Mouse (Mus musculus): ENCODE measurements around the gene Hspa8. TPM values are rescaled to one million over a fixed set of nuclear protein-coding genes. Genes with fewer than 3 reads are reported as not detected.
A peak's percentile ranks its signal among the peaks of the same experiment; 100 is the strongest.
"Not testable (repeated sequence)": the region's sequence is repeated elsewhere in the genome, so short reads cannot be mapped to it uniquely, and the experiment has no call there.

The Hspa8 gene
- total RNA-seq, 2 experiments from 2014 or later: 2,189 to 2,356 TPM

DNA sequence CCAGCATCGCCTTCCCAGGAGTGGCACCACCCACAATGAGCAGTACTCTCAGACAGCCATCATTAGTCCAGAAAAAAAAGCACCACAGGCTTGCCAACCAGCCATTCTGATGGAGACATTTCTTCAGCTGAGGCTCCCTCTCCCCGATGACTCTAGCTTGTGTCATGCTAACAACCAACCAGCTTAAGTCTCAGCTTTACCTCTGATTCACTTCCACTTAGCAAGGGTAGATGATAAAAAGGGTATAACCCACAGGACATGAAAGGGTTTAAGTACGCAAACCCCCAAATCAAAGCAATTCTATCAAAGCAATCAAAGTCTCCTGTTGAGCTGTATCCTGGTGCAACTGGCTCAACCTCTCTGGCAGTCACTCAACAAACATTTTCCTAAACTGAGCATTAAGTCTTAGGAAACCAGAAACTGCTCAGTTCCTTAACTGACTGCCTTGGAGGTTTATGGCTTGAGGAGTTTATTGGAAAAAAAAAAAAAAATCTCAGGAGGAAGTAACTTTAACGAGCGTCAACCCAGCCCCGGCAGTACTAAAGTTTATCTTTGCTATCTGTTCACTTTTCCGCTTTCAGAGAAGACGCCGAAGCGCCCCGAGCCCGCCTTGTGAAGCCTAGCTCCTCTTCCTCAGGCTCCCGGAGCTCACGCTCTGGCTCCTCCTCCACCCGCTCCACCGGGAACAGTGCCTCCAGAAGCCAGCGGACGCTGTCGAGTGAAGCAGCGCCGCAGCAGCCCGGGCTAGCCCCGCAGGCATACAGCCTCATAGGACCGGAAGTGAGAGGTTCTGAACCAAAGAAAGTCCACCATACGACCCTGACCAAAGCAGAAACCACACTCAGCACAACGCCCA lies 18.8 kb upstream of the Hspa8 start:
- intact Hi-C loops (cut with DNase I): no loop called here
- DNase-seq (ENCODE audit: low spot score in 2 of 2): peak in 1 of 2 experiments; percentile 41

DNA sequence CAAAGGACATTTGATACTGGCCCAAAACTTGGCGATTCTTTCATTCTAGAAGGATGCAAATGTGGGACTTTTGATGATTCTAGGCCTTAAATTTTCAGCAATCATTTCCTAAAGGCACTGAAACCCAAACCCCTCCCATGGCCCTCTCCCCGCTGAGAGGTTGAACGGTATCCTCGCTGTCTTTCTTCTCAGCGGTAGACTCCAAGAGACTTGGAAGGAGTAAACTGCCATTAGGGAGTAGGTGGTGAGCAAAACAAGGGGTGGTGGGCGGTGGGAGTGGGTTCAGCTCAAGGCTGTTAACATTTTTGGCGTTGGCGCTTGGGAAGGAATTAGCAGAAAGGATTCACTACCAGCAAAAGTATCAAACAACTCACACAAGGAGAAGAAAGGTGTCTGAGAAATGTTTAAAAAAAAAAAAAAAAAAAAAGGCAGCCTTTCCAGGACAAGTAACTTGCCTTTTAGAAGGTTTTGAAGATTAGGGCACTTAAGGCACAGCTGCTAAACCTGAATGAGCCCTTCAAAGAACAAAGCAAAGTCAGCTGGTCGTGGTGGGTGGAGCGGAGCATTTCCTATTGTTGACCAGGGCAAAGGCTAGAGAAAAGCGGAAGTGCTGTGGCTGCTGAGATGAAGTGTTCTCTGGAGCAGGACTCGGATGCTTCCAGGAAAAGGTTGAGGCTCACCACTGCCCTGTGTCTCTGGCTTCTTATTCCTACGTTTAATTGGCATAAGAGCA lies 17.0 kb upstream of the Hspa8 start:
- peak in 1 of 2 experiments; percentile 43 for DNase-seq (ENCODE audit: low spot score in 2 of 2)
- intact Hi-C loops (cut with DNase I): no loop called here

DNA sequence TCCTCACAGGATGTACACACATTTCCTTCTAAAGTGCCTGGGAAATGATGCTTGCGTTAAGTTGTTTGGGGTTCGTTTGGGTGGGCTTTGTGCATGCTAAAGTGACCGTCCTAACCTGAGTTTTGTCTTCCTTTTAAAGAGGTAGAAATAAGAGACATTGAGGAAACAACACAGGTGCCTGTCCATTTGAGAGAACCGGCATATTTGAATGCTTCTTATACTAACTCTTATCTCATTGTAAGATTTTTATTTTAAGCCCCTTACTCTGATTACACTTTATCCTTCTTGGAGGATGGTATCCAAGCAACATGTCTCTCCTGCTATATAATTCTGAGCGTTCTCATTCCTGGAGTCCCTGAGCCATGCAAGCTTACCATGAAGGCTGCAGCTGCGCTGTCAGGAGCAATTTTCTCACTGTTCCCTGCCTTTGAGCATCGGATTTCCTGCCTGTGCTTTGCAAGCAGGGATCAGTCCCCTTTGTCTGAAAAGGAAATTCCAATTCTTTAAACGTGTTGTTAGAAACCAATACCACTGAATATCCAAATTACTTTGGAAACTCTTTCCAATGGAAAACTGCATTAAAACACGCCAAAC lies 16.3 kb upstream of the Hspa8 start:
- peak in 1 of 2 experiments; percentile 50 for DNase-seq (ENCODE audit: low spot score in 2 of 2)
- intact Hi-C loops (cut with DNase I): no loop called here

DNA sequence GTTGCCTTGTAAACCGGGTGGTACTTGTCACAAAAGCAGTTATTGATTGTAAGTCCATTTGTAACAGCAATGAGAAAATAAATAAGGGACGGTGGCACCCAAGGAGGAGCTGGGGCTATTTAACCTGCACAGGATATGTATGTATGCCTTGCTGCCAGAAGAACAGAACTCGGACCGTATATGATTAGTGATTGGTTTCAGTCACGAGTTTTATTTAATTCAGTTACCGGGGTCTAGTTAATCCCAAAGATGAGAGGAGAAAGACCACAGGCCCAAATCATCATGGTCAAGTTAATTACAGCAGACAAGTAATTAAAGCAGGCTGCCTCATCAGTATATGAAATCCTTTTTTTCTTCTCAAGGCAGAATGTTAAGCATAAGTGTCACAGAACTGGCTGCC lies 15.3 kb upstream of the Hspa8 start:
- no peak for DNase-seq (ENCODE audit: low spot score in 2 of 2)
- intact Hi-C loops (cut with DNase I): no loop called here

DNA sequence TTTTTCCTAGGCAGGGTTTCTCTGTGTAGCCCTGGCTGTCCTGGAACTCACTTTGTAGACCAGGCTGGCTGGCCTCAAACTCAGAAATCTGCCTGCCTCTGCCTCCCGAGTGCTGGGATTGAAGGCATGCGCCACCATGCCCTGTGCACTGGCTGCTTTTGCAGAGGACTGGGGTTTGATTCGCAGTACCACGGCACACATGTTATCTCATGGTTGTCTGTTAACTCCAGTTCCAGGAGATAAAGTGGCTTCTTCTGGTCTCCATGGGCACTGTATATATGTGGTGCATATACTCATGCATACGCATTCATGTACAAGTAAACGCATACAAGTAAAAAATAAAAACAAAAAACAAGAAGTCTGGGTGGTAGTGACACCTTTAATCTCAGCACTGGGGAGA lies 14.0 kb upstream of the Hspa8 start:
- DNase-seq (ENCODE audit: low spot score in 2 of 2); intact Hi-C loops (cut with DNase I): not testable (repeated sequence)

DNA sequence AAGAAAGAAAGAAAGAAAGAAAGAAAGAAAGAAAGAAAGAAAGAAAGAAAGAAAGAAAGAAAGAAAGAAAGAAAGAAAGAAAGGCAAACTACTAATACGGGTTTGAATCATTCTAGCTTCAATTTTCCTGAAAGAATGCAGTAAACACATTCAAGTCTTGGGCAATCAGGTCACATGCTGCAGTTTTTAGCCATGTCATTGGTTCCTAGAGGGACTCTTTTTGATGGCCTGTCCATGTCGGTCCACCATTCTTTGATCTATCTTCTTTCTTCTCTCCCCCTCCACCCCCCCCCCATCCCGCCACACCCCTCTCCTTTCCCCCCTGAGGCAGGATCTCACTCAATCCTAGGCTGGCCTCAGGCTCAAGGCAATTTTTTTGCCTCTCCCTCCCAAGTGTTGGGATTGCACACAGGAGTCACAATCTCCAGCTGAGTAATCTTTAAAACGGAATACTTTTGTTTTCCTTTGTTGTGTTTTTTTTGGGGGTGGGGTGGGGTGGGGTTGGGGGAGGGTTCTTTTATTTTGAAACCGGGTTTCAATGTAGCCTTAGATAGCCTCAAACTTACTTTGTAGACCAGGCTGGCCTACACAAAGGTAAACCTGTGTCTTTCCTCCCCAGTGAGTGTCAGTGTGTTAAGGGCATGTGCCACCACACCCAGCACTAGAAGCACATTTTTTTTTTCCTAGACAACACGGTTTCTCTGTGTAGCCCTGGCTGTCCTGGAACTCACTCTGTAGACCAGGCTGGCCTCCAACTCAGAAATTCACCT lies 8.7 kb upstream of the Hspa8 start:
- no peak for DNase-seq (ENCODE audit: low spot score in 2 of 2)
- intact Hi-C loops (cut with DNase I): no loop called here

DNA sequence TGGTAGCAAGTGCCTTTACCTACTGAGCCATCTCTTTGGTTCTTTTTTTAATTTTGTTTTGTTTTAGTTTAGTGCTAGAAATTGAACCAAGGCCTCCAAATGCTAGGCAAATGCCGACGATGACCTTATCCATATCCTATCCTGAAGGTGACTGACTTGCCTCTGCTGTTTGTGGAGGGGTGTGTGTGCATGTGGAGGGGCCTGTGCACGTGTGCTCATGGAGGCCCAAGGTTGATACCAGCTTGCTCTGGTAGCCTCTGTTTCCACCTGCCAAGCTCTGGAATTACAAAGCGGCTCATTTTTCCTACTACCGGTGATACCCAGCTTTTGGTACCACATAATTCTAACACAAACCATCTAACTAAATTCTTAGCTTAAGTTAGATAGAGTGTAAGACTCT lies 7.2 kb upstream of the Hspa8 start:
- intact Hi-C loops (cut with DNase I): no loop called here
- DNase-seq (ENCODE audit: low spot score in 2 of 2): no peak

DNA sequence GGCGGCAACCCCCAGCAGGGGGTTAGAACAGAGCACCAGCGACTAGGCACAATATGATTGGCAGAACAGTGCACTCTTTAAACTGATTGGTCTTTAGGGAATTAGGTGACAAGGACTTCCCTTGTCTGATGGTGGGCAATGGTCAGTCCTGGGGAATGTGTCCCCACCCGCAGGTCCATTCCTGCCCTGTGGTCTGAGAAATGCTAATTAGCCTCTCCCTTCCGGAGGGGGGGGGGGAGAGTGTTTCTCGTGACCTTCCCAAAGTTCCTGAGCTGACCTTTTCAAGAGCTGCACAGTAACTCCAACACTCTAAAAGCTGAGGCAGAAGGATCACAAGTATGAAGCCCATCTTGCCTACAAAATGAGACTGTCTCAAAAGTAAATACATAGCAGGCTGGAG lies 6.5 kb upstream of the Hspa8 start:
- no peak for DNase-seq (ENCODE audit: low spot score in 2 of 2)
- intact Hi-C loops (cut with DNase I): no loop called here

DNA sequence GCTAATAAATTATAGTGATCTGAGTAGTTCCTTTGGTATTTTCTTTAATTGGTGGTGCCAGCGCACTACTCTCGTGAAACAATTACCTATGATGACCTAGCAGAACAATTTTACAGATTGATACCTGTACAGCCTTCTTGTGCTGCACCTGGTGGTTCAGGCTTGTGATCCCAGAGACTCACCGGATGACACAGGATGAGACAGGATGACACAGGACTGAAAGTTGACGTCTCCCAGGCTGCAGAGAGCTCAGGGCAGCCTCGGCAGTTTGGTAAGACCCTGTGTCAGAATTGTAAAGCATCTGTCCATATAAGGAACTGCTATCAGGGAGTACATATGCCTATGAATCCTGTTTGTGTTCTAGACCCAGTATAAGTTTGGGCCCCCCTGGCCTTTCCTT lies 5.9 kb upstream of the Hspa8 start:
- DNase-seq (ENCODE audit: low spot score in 2 of 2): no peak
- intact Hi-C loops (cut with DNase I): no loop called here

DNA sequence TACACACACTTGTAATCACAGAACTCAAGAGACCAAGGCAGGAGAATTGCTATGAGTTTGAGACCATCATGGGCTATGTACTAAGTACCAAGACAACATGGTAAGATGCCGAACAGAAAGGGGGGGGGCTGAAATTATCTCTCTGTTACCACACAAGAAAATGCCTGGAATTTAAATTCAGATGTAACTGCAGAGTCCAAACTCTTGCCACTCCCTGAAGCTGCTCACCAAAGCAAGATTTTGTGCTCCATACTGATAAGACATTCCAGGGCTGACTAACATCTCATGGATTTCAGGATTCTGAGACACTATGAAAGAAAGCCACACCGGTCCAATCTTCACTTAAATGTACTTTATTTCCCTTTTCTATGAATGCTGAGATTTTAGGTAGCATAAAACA lies 5.2 kb upstream of the Hspa8 start:
- intact Hi-C loops (cut with DNase I): no loop called here
- no peak for DNase-seq (ENCODE audit: low spot score in 2 of 2)

DNA sequence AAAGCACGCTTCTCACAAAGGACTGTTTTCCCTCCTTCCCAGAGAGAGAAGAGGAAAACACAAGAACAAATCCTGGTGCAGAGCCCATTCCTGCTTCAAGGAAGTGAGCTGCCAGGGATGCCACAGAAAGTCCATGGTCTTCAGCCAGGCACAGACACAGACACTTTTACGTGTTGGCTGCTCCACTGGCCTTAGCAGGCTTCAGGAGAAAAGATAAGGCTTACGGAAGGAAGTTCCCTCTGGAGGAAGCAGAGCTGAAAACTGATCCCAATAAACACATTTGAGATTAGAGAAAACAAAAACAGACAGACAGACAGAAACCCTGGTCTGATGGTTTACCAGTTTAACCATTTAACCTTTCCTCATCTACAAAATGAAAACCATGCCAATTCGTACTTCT lies 4.7 kb upstream of the Hspa8 start:
- intact Hi-C loops (cut with DNase I): no loop called here
- DNase-seq (ENCODE audit: low spot score in 2 of 2): no peak

DNA sequence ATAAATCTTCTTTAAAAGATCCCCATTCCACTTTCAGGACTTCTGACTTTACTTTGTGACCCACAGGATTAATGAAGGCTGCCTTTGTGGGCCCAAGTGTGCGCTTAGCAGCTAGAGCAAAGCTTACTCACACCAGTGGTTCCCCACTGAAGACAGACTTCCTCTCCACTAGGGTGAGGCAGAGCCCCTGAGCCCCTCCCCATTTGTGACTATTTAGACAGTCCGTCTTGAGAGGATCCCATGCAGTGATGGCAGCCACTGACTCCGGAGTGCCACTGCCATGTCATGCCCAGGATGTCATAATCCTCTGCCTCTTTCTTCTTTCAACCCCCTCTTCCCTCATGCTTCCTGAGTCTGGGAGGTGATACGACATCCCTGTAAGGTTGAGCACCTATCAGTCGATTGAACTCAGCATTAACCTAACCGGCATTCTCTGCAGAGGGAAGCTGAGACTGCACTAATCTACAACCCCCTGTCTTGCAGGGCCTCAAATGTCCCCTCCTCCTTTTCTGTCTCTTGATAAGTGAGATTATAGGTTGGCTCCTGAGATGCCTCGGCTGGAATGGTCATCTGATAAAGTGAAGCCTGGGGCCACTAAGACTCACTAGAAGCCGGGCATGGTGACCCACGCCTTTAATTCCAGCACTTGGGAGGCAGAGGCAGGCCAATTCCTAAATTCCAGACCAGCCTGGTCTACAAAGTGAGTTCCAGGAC lies 2.4 kb upstream of the Hspa8 start:
- intact Hi-C loops (cut with DNase I): no loop called here
- DNase-seq (ENCODE audit: low spot score in 2 of 2): no peak

DNA sequence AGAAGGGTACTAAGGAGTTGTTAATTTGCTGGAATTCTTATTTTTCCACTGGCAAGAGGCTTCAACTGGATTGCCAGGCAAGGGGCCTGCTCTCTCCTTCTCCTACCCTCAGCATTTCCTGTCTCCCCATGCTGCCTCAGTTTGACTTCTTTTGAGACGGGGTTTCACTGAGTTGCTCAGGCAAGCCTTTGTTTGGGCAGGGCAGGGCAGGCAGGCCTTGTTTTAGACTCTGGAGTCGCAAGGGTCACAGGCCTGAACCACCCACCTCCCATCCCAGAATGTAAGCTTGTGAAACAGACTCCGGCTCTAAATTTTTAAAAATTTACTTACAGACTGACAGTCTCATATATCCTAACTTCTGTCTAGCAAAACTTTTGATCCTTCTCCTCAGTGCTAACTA lies 1.7 kb upstream of the Hspa8 start:
- intact Hi-C loops (cut with DNase I): no loop called here

DNA sequence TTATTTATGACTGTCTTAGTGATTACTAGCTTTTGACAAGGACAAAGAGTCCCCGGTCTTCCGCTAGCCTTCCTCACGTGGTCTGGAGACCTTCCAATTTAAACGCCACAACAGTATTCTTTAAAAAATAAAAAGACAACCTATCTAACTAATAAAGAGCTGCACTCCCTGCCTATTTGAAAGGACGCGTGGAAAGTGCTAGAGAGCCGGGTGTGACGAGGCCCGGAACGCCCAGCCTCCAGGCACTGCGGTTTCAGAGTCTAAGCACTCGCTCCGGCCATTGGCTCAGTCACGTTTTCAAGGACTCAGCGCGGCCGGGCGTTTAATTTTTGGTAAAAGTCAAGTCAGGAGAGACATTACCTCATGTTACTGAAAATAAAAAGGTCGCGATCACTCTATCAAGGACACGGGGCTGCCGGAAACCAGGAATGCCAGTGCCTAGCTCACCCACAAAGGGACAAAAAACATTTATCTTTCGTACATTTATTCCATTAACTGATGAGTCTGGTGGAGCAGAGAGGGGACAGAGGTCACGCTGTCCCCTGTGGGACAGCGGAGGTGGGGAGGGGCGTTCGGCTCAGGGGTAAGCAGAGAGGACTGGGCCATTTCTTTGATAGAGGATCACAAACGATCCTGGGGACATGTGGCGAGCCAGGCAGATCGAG lies 815 bp upstream of the Hspa8 start:
- intact Hi-C loops (cut with DNase I): loop anchor here (2.0 kb wide), 1 partner anchor 43 kb away; no protein-coding TSS in a partner anchor
- peak; percentile 69 to 73 for DNase-seq (ENCODE audit: low spot score in 2 of 2)

More for the DNA sequence above, 1.7 kb upstream of the Hspa8 start:
- DNase-seq (ENCODE audit: low spot score in 2 of 2): no peak

DNA sequence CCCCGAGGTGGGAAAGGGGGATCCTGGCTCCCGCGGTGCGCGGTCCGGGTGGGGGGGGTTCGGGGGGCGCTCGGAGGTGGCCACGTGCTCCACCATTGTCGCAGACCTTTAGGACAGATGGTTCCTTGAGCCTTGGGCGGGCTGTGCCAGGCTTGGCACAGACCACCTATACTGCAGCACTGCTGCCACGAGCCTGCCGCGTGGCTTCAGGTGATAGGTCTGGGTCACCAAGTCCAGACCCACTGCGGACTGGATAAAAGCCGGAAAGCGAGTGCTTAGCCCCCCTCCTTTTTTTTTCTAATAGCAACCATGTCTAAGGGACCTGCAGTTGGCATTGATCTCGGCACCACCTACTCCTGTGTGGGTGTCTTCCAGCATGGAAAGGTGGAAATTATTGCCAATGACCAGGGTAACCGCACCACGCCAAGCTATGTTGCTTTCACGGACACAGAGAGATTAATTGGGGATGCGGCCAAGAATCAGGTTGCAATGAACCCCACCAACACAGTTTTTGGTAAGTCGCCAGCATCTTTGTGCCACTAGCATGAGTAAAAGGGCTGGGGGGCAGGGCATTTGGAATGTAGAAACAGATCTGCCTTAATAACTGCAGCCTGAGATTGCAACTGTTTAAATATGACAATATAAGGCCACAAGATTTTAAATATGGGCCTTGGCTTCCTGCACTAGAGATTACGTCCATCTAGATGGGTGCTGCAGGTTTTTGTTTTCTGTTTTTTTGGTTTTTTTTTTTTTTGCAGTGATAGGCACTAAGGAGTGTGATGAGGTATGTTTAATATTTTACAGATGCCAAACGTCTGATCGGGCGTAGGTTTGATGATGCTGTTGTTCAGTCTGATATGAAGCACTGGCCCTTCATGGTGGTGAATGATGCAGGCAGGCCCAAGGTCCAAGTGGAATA lies 1.1 kb downstream of the Hspa8 start:
- intact Hi-C loops (cut with DNase I): loop anchor here (2.0 kb wide), 1 partner anchor 45 kb away; no protein-coding TSS in a partner anchor
- peak; percentile 49 to 64 for DNase-seq (ENCODE audit: low spot score in 2 of 2)

DNA sequence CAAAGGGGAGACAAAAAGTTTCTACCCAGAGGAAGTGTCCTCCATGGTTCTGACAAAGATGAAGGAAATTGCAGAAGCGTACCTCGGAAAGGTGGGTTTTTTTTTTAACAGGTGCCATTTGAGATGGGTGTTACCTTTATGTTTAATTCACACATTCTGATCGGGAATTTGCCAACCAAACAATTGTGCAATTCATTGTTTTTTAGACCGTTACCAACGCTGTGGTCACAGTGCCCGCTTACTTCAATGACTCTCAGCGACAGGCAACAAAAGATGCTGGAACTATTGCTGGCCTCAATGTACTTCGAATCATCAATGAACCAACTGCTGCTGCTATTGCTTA lies 1.7 kb downstream of the Hspa8 start:
- DNase-seq (ENCODE audit: low spot score in 2 of 2); intact Hi-C loops (cut with DNase I): not testable (repeated sequence)

DNA sequence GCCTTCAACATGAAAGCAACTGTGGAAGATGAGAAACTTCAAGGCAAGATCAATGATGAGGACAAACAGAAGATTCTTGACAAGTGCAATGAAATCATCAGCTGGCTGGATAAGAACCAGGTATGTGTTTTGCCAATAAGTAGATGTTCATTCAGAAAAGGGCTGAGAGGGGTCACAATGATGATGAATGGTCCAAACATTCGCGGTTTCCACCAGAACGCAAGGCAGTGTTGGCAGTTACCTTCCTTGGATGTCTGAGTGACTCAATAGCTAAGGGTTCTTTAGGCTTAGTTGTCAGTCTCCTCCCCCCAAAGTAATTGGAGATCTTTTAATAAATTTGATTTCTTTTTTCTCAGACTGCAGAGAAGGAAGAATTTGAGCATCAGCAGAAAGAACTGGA lies 3.8 kb downstream of the Hspa8 start:
- DNase-seq (ENCODE audit: low spot score in 2 of 2); intact Hi-C loops (cut with DNase I): not testable (repeated sequence)

All from left cerebral cortex, postnatal 14 days (tissue).